In genomic region chr7:19932133-19932876, GRCm38 (mm10) we compare ENCODE assay signal across 10 mouse cellular contexts. TPM values are rescaled to one million over a fixed set of nuclear protein-coding genes. Genes with fewer than 3 reads are reported as not detected.
DNase-seq lines count a peak whose midpoint lies in the region; ATAC-seq lines count a peak whose summit lies in the region.
"Had no signal": no experiment of that assay in that cellular context is flagged by ENCODE, and none has a peak within 500 bp of the region (broad histone marks: within the 10 kb centered on the region; RNA-seq: fewer than 3 reads in every experiment).

No protein-coding gene starts in this region.

- peak; percentile 89 for DNase-seq in heart, adult 11 months
- DNase-seq in heart, postnatal 10 days = no peak
- peak; percentile 32 for DNase-seq in 3134 (ENCODE audit: extremely low read depth, insufficient read length, low spot score)
- DNase-seq in ZHBTc4 (ENCODE audit: low read depth, low spot score) = peak; percentile 56
- no peak for DNase-seq in midbrain, embryonic 11.5 days (ENCODE audit: low spot score, missing footprints)
- DNase-seq in layer of hippocampus, adult 18-20 months (ENCODE audit: low spot score in 2 of 2) = no peak
- DNase-seq in left cerebral cortex, postnatal 36 days (ENCODE audit: low spot score in 2 of 2) = no peak

- H3K4me3 ChIP-seq in midbrain, embryonic 11.5 days (ENCODE audit: low read depth, low read length) = no peak overlapping the region

- H3K27me3 ChIP-seq in midbrain, embryonic 11.5 days (ENCODE audit: control insufficient read depth, insufficient read depth, low read length) = no peaks in the 10 kb centered on the region
- H3K27me3 ChIP-seq: stomach, embryonic 15.5 days had no signal

- H3K9ac ChIP-seq in midbrain, embryonic 11.5 days (ENCODE audit: low read length) = no peak overlapping the region
- H3K9ac ChIP-seq: liver, embryonic 14.5 days; stomach, embryonic 15.5 days had no signal

- intact Hi-C loops in heart, postnatal 10 days (cut with DNase I) = loop anchor here (5.0 kb wide), 1 partner anchor 185 kb away; no protein-coding TSS in a partner anchor
- intact Hi-C loops in left cerebral cortex, postnatal 36 days (cut with DNase I) = no loop called here

- ATAC-seq in midbrain, embryonic 11.5 days (ENCODE audit: low FRiP score) = 0 out of 2 replicates have a peak, but pooled peaks have one; percentile 49
- no peak for ATAC-seq in erythroblast, adult 5-6 weeks (replicated peaks; ENCODE audit: low FRiP score, poor library complexity, severe bottlenecking)

- H3K9me3 ChIP-seq in midbrain, embryonic 11.5 days (ENCODE audit: control insufficient read depth, low read length) = no peaks in the 10 kb centered on the region
- H3K9me3 ChIP-seq: stomach, embryonic 15.5 days had no signal

- no peak overlapping the region for H3K4me2 ChIP-seq in midbrain, embryonic 11.5 days

- no peak overlapping the region for H3K27ac ChIP-seq in midbrain, embryonic 11.5 days (ENCODE audit: low read depth, low read length)
- H3K27ac ChIP-seq: liver, embryonic 14.5 days had no signal

- WGBS in midbrain, embryonic 11.5 days = 32% methylated on average over 13 of the region's 13 CpGs

- H3K36me3 ChIP-seq in midbrain, embryonic 11.5 days (ENCODE audit: control insufficient read depth, insufficient read depth, low read length) = no peaks in the 10 kb centered on the region
- H3K36me3 ChIP-seq: stomach, embryonic 15.5 days had no signal

- H3K4me1 ChIP-seq in midbrain, embryonic 11.5 days (ENCODE audit: control insufficient read depth, insufficient read depth, low read length) = no peaks in the 10 kb centered on the region

RNA-seq across cellular contexts. Expression of gene Pvr, which starts 11.3 kb away (rescaled TPM):
- 10 to 100 TPM; 21.2 to 23.1 TPM for total RNA-seq in heart, postnatal 10 days (2021)
- 2.8 and 3.0 TPM in 2 replicates for polyA plus RNA-seq in midbrain, embryonic 11.5 days (2014; fragmentation: Nextera tagmentation; extraction: Ambion mirVana)
- total RNA-seq in layer of hippocampus, adult 18-20 months (2021) = 10 to 100 TPM; 12.4 to 12.8 TPM
- total RNA-seq in left cerebral cortex, postnatal 36 days (2021) = 10 to 100 TPM; 10.7 to 12.0 TPM
- total RNA-seq in erythroblast, adult 5-6 weeks (2015; ENCODE audit: low replicate concordance) = 0.42 TPM in 1 of 2 replicates, not detected in the other
- 1.9 TPM in 1 of 2 replicates, not detected in the other for total RNA-seq in erythroblast, adult 5-6 weeks (2017; ENCODE audit: low replicate concordance)

RNA-seq across cellular contexts. Expression of gene Igsf23, which starts 18.3 kb away (rescaled TPM):
- 1 to 10 TPM; 1.4 to 3.6 TPM for total RNA-seq in heart, postnatal 10 days (2021)
- 0.20 TPM in 1 of 2 replicates, not detected in the other for polyA plus RNA-seq in midbrain, embryonic 11.5 days (2014; fragmentation: Nextera tagmentation; extraction: Ambion mirVana)
- total RNA-seq in layer of hippocampus, adult 18-20 months (2021) = not detected
- not detected for total RNA-seq in left cerebral cortex, postnatal 36 days (2021)
- total RNA-seq in erythroblast, adult 5-6 weeks (2015; ENCODE audit: low replicate concordance) = not detected in 2 replicates
- total RNA-seq in erythroblast, adult 5-6 weeks (2017; ENCODE audit: low replicate concordance) = not detected in 2 replicates

RNA-seq across cellular contexts. Expression of gene Ceacam20, which starts 32.9 kb away (rescaled TPM):
- total RNA-seq in heart, postnatal 10 days (2021) = not detected
- polyA plus RNA-seq in midbrain, embryonic 11.5 days (2014; fragmentation: Nextera tagmentation; extraction: Ambion mirVana) = not detected in 2 replicates
- total RNA-seq in layer of hippocampus, adult 18-20 months (2021) = not detected
- not detected for total RNA-seq in left cerebral cortex, postnatal 36 days (2021)
- total RNA-seq in erythroblast, adult 5-6 weeks (2015; ENCODE audit: low replicate concordance) = not detected in 2 replicates
- not detected in 2 replicates for total RNA-seq in erythroblast, adult 5-6 weeks (2017; ENCODE audit: low replicate concordance)
- polyA plus RNA-seq: liver, embryonic 14.5 days had no signal

RNA-seq across cellular contexts. Expression of gene Ceacam19, which starts 44.5 kb away (rescaled TPM):
- total RNA-seq in heart, postnatal 10 days (2021) = not detected
- polyA plus RNA-seq in midbrain, embryonic 11.5 days (2014; fragmentation: Nextera tagmentation; extraction: Ambion mirVana) = not detected in 2 replicates
- total RNA-seq in layer of hippocampus, adult 18-20 months (2021) = not detected
- total RNA-seq in left cerebral cortex, postnatal 36 days (2021) = not detected
- not detected in 2 replicates for total RNA-seq in erythroblast, adult 5-6 weeks (2015; ENCODE audit: low replicate concordance)
- total RNA-seq in erythroblast, adult 5-6 weeks (2017; ENCODE audit: low replicate concordance) = 0.28 TPM in 1 of 2 replicates, not detected in the other

RNA-seq across cellular contexts. Expression of gene Nlrp9b, which starts 59.0 kb away (rescaled TPM):
- not detected for total RNA-seq in heart, postnatal 10 days (2021)
- not detected in 2 replicates for polyA plus RNA-seq in midbrain, embryonic 11.5 days (2014; fragmentation: Nextera tagmentation; extraction: Ambion mirVana)
- not detected for total RNA-seq in layer of hippocampus, adult 18-20 months (2021)
- total RNA-seq in left cerebral cortex, postnatal 36 days (2021) = not detected
- total RNA-seq in erythroblast, adult 5-6 weeks (2015; ENCODE audit: low replicate concordance) = not detected in 2 replicates
- total RNA-seq in erythroblast, adult 5-6 weeks (2017; ENCODE audit: low replicate concordance) = not detected in 2 replicates
- polyA plus RNA-seq: liver, embryonic 14.5 days; stomach, embryonic 15.5 days had no signal

Comparison
In these comparisons a context has a peak if more than half of its experiments do, and no peak if none do; other contexts are left out.
1. DNase-seq: peak in heart, adult 11 months (single experiment), 3134 (single experiment) and ZHBTc4 (single experiment); none in heart, postnatal 10 days (0 of 2), midbrain, embryonic 11.5 days (single experiment), layer of hippocampus, adult 18-20 months (0 of 2) and left cerebral cortex, postnatal 36 days (0 of 2).
2. RNA of gene Pvr, which starts 11.3 kb away (total RNA-seq): 21.2 to 23.1 TPM in heart, postnatal 10 days, 12.4 to 12.8 TPM in layer of hippocampus, adult 18-20 months and 10.7 to 12.0 TPM in left cerebral cortex, postnatal 36 days; 0.42 to 1.9 TPM in erythroblast, adult 5-6 weeks; every median in the first group is over 4 times any median in the second.